Mouse (Mus musculus): Measurements from ENCODE around the gene Oas3.
A peak's percentile ranks its signal among the peaks of the same experiment; 100 is the strongest.
"Not testable (repeated sequence)": the region's sequence is repeated elsewhere in the genome, so short reads cannot be mapped to it uniquely, and the experiment has no call there.

Gene Oas3

GRCm38 (mm10) chr5:120777478-120777877, at the start of gene Oas3:
Oas3 (minus strand) TSS chr5:120777661.
- peak; percentile 34 for DNase-seq (ENCODE audit: extremely low read depth, insufficient read length, low spot score)

DNA sequence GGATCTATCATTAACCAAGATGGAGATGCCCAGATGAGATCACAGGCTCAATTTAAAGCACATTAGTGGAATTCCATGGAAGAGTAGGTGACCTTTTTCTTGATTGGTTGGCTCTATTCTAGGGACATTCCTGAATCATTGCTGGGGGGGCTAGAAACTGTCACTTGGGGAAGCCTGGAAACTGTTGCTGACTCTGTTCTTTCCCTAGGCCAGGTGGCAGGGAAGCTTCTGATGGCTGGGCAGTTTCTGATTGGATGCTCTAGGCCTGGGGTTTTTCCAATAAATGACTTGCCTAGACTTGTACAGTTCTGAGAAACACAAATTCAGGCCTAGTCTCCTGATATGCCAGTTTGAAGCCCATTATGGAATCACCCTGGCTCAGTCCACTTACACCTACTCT, 41.5 kb upstream of the Oas3 start:
- no peak for DNase-seq (ENCODE audit: extremely low read depth, insufficient read length, low spot score)

GRCm38 (mm10) chr5:120815949-120816348, 38.5 kb upstream of the Oas3 start:
- no peak for DNase-seq (ENCODE audit: extremely low read depth, insufficient read length, low spot score)

GRCm38 (mm10) chr5:120813023-120813422, 35.6 kb upstream of the Oas3 start:
- DNase-seq (ENCODE audit: extremely low read depth, insufficient read length, low spot score): no peak

DNA sequence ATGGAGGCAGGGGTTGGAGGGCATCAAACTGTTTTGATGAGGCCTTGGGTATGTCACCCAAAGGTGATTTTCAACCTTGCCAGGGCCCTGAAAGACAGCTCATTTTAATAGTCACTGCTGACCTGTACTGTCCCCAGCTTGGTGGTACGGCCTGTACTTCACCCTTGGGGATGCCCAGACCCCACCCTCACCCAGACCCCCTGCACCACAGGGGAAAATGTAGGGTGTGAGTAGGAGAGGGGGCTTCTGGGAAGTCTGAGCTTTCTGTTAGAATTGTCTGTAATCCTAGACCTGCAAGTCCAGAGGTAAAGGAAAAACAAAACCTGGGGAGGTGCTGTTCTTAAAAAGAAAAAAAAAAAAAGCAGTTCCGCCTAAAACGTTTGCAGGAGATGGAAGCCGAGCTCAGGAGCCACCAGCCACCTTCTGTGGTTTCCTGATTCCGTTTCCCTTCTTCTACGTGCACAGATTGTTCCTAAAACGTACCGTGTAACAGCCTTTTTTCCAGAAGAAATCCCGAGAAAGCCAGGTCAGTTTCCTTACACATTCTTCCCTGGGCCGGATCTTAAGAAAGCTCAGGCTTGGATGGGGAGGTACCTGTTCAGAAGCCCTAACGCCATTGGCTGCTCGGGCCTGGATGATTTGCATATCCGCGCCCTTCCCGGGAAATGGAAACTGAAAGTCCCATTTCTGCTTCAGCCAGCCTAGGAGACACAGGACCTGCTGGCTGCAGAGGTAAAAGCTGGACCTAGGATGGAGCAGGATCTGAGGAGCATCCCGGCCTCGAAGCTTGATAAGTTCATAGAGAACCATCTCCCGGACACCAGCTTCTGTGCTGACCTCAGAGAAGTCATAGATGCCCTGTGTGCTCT, 34.7 kb upstream of the Oas3 start, which contains the start of gene Oas1c:
Gene Oas1c (minus strand): TSS at position 564 of the 869 bp plus-strand sequence.
- DNase-seq (ENCODE audit: extremely low read depth, insufficient read length, low spot score): peak; percentile 70

- no peak for DNase-seq (ENCODE audit: extremely low read depth, insufficient read length, low spot score)
Measured at GRCm38 (mm10) chr5:120809171-120809570, 31.7 kb upstream of the Oas3 start.

DNA sequence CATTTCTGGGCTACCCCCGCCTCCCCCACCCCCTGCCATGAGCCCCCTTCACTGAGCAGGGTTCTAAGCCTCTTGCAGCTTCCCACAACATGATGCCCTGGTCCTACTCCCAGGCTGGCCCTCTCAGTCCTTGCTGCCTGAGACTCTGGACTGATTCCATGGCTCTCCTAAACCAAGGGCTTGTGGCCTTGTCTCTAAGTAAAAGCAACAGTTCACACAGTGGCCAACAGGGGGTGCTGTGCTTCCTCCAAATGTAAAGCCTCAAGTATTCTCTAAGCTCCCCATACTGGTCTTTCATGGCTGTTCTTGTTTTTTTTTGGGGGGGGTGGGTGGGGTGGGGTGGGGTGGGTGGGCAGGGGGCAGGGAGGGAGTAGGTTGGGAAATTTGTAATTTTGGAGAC, 29.0 kb upstream of the Oas3 start:
- peak; percentile 18 for DNase-seq (ENCODE audit: extremely low read depth, insufficient read length, low spot score)

GRCm38 (mm10) chr5:120803596-120803995, 26.1 kb upstream of the Oas3 start:
- peak; percentile 26 for DNase-seq (ENCODE audit: extremely low read depth, insufficient read length, low spot score)

GRCm38 (mm10) chr5:120798943-120799342, 21.5 kb upstream of the Oas3 start:
- DNase-seq (ENCODE audit: extremely low read depth, insufficient read length, low spot score): not testable (repeated sequence)

DNA sequence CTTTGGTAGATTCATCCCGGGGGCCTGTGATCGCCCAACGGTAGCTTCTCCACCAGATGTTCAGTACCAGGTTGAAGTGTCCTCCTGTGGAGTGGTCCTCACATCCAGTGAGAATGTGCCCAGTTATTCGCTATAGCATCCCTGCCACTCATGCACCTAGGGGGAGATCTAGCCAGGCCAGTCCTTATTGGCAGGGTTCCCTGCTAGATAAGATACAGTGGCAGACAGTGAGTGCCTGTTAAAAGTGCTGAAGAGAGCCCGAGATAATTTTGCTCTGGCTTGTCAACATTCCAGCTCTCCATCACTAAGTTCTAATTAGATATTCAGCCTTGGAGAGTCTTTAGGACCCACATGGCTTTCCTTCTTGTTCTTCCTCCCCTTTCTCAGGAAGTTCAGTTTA, 20.7 kb upstream of the Oas3 start:
- not testable (repeated sequence) for DNase-seq (ENCODE audit: extremely low read depth, insufficient read length, low spot score)

DNA sequence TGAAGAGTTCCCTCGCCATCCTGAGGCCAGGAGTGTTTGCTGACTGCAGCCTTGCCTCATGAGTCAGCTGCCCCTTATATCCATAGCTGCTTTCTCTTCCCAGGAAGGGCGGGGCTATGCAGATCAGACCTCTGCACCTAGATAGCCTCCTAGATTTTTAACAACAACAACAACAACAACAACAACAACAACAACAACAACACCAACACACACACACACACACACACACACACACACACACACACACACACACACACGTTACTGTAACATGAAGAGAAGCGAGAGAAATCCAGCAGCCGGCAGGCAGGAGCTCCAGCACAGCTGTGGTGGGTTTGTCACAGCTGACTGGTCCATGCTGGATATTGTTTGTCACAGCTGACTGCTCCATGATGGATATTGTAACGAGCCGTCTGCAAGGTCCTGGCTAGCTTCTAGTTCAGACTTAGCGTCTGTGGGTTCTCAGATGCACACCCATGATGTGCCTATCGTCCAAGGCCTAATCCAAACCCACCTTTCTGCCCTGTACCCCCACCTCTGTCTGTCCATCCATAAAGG, 18.1 kb upstream of the Oas3 start, which contains the start of gene Oas1e:
Gene Oas1e (minus strand): TSS at position 51 of the 555 bp plus-strand sequence.
- DNase-seq (ENCODE audit: extremely low read depth, insufficient read length, low spot score): not testable (repeated sequence)

- DNase-seq (ENCODE audit: extremely low read depth, insufficient read length, low spot score): no peak
Measured at GRCm38 (mm10) chr5:120793043-120793442, 15.6 kb upstream of the Oas3 start.

DNA sequence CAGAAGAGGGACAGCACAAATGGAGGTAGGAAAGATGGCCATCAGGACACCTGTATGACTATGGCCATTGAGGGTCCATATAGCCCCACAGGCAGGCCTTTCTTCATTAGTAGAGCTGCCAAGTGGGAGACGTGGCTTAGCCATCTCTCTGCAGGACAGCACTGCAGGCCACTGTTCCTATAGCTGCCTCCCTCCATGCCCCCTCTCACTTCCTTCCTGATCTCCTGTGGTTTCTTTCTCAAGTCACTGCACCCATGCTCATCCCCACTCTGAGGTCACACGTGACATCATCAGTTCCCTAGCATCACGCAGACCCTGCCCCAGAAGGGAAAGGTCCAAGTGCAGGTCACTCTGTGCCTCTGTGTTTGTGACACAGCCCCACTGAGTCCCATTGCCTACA, 9.6 kb upstream of the Oas3 start:
- DNase-seq (ENCODE audit: extremely low read depth, insufficient read length, low spot score): no peak

GRCm38 (mm10) chr5:120782446-120782845, 5.0 kb upstream of the Oas3 start:
- no peak for DNase-seq (ENCODE audit: extremely low read depth, insufficient read length, low spot score)

DNA sequence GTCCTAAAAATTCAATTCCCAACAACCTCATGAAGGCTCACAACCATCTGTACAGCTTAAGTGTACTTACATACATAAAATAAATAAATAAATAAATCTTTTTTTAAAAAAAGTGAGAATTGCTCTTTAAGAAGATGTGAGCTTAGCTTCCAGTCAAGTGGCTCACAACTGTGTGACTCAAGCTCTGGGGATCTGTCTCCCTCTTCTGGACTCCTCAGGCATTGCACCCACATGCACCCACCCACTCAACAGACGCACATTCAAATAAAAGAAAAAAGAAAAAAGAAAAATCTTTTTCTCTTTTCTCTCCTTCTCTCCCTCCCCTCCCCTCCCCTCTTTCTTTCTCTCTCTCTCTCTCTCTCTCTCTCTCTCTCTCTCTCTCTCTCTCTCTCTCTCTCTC, 4.2 kb upstream of the Oas3 start:
- no peak for DNase-seq (ENCODE audit: extremely low read depth, insufficient read length, low spot score)

- DNase-seq (ENCODE audit: extremely low read depth, insufficient read length, low spot score): no peak
Measured at GRCm38 (mm10) chr5:120779922-120780321, 2.5 kb upstream of the Oas3 start.

- no peak for DNase-seq (ENCODE audit: extremely low read depth, insufficient read length, low spot score)
Measured at GRCm38 (mm10) chr5:120778941-120779340, 1.5 kb upstream of the Oas3 start.

DNA sequence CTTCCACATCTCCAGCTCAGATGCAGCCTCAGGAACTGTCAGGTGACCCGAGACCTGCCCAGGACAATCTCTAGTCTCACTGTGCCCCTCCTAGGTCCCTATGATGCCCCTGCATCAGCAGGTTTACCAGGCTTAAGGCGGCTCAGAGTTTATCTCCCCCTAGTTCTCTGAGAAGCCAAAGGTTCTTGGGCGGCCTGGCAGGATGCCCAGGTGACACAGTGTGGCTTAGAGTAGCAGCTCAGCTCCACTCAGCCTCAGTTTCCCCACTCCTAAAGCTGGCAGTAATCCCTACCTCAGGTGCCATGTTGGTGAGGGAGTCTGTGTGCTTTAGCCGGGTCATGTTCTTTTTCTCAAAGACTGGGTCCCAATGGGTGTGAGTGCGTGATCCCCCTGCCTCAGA, 660 bp downstream of the Oas3 start:
- DNase-seq (ENCODE audit: extremely low read depth, insufficient read length, low spot score): no peak

GRCm38 (mm10) chr5:120775287-120775985, 2.0 kb downstream of the Oas3 start:
- peak; percentile 38 for DNase-seq (ENCODE audit: extremely low read depth, insufficient read length, low spot score)

DNA sequence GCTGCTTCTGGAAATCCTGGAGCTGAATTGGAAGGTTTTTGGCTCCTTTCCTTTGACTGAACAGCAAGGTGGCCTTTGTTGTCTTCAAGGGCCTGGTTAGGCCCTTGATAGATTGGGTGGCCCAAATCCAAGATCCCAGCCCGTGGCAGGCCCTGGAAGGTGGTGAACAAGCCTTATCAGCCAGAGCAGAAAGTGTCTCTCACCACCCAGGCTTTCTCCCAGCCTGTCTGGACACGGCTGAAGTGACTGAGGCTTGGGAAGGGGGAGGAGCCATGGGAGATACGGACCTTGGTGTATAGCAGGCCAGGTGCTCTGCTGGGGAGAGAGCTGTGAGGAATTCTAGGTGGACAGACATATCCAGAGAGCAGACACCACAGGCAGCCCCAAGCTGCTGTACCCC, 8.1 kb downstream of the Oas3 start:
- DNase-seq (ENCODE audit: extremely low read depth, insufficient read length, low spot score): no peak

DNA sequence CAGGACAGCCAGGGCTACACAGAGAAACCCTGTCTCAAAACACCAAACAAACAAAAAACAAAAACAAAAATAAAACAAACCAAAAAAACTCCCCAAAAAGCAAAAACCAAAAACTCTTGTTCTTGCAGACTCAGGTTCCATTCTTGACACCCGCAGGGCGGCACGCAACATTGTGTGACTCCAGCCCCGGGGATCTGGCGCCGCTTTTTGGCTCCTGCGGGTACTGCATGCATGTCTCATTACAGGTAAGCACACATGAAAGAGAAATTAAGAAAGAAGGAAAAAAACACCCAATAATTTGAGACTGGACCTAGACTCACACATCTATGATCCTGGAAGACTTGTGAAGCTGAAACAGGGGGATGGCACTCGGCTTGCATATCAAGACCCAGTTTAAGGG, 12.5 kb downstream of the Oas3 start:
- no peak for DNase-seq (ENCODE audit: extremely low read depth, insufficient read length, low spot score)
